Mouse (Mus musculus) mouse embryonic stem cell (cell line): ENCODE data around the gene Pnpla3.

Source experiments
- in situ Hi-C, 2 experiments: fragments of 300-500 bp; cut with MboI; formaldehyde crosslinking; loops; 1 replicate in 1 of 2; 3 replicates in 1 of 2; pipeline ENCODE4 v1.14.3; 2019 to 2020; ENCODE audit warnings: low sequenced_read_pairs in 2 of 2, low pct_unique_long_range_greater_than_20kb in 1 of 2, mixed read lengths in 1 of 2; ENCODE audit not compliant: unreplicated experiment in 1 of 2

The Pnpla3 gene

DNA sequence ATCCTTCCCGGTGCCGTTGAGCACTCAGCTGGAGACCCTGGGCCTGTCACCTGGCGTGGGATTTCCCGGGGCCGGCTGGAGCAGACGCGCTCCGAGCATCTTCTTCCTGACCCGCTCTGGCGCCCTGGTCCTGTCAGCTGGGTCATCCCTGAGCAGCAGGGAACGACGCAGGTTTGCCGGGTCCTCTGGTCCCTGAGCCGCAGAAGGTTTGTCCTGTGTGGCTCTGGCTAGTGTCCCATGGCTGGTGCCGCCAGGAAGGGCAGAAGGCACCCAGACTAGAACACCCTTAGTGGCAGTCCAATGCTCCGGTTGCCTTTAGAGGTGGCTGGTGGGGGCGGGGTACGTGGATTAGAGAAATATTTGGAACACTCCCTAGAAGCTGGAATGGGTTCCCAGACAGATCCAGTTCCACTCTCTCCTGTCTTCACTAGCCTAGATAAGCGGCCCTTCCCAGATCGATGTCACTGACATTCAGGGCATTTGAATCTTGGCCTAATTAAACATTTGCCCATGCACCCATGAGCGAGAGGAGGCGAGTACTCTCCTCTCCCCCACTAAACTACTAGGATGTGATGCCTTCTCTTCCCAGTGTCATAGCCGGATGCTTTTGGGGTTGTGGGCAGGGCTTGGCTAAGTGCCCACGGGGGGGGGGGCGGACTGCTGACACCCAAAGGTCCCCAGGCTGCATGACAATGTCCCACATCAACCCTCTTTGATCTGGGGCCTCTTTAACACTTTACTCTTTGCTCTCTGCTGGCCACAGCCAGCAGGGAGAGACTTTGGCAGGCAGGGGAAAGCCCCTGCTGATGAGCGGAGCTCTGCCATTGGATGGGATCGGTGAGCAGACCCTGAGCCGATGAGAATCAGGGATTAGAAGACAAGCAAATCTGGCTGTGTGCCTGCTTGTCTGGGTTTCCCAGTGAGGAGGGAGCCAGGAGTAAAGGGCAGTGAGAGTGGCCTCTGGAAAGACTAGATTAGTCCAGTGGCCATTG, 829 bp downstream of the Pnpla3 start:
- in situ Hi-C loops, result no loop called here

DNA sequence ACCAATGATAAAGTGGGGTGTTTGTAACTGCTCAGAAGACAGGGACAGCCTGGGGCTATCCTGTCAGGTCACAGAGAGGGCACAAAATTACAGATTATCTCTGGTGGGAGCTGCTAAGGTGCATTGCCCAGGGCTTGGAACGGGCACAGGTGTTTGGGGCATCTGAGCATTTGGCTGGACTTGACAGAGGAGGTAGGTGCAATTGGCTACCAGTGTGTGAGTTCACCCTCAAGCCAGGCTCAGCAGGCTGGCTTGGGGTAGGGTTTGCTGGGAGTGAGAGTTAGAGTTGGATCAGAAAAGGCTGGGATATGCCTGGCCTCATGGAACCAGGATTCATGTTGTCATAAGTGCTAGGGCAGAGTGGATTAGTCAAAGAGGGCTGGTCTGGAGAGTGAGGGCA, 1.9 kb downstream of the Pnpla3 start:
- in situ Hi-C loops, result no loop called here

DNA sequence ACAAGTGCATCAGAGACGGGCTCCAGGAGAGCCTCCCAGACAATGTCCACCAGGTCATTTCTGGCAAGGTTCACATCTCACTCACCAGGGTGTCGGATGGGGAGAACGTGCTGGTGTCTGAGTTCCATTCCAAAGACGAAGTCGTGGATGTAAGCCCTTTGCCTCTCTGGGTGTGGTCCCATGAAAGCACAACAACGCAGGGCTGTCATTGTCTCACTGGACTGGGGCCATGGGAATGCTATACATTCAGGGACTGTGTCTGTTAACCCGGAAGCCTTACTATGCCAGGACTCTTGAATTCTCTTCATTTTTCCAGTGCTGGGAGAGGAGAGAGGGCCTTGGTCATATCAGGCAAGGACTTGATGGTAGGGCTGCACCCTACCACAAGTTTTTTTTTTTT, 3.5 kb downstream of the Pnpla3 start:
- in situ Hi-C loops, result no loop called here

- in situ Hi-C loops, result no loop called here
These were observed 11.1 kb downstream of the Pnpla3 start for GRCm38 (mm10) chr15:84178733-84179132.

DNA sequence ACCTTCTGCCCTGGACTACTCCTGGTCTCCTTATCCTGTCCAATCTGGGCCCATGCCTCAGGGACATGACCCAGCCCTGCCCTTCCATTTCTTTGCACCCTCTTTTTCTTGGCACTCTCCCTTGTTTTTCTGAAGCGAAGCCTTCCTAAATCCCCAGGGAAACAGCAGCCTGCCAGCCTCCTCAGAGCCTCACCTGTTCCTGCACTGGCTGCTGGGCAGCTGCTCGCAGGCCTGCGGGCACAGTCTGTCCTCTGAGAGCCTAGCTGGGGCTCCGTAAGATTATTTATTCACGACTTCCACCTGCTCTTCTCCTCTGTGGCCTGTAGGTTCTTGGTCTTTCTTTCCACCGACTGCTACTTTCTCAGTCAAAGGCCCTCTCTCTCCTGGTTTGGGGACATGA, 14.4 kb downstream of the Pnpla3 start:
- in situ Hi-C loops, result no loop called here

DNA sequence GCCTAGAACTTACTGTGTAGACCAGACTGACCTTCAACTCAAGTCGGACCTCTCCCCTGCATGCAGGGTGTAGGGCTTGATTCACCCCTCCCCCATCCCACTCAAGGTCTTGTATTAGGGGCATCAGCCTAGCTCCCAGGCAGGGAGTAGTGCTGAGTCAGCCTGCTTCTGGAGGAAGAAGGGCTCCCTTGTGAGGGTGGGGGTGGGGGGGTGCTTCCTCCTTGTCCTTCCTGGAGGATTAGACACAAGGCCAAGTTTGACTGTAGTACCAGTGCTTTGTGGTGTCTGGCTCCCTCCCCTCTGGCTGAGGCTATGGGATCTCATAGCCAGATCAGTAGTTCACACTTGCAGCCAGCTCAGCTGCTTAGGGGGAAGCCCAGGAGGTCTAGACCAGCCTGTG, 16.3 kb downstream of the Pnpla3 start:
- in situ Hi-C loops, result no loop called here

GRCm38 (mm10) chr15:84186196-84186595, 18.6 kb downstream of the Pnpla3 start:
- in situ Hi-C loops, result no loop called here

DNA sequence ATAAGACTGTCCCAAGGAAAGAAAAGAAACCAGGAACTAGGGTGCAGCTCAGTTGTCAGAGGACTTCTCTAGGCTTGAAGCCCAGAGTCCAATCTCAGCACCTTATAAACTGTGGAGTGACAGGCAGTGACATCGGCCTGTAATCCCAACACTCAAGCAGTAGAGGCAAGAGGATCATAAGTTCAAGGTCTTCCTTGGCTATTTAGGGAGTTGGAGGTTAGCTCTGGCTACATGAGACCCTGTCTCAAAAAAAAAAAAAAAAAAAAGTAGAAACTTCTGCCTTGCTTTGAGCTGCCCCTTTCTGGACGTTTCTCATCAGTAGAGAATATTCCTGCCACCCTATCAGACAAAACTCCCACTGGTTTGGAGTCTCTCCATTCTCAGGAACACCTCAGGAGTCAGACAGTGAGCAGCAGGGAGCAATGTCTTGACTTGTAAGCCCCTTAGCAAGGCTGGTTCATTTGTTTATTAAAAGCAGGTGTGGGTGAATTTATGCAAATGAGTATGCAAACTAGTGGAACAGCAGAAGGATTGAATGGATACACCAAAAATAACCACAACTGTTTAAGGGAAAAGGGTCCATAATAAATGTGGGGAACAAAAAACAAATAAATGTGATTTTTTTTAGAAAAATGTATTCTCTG, 21.4 kb downstream of the Pnpla3 start:
- in situ Hi-C loops, result no loop called here

- in situ Hi-C loops, result no loop called here
These were observed 22.2 kb downstream of the Pnpla3 start for GRCm38 (mm10) chr15:84189881-84190280.

- in situ Hi-C loops, result no loop called here
These were observed 24.1 kb downstream of the Pnpla3 start for GRCm38 (mm10) chr15:84191724-84192057.

DNA sequence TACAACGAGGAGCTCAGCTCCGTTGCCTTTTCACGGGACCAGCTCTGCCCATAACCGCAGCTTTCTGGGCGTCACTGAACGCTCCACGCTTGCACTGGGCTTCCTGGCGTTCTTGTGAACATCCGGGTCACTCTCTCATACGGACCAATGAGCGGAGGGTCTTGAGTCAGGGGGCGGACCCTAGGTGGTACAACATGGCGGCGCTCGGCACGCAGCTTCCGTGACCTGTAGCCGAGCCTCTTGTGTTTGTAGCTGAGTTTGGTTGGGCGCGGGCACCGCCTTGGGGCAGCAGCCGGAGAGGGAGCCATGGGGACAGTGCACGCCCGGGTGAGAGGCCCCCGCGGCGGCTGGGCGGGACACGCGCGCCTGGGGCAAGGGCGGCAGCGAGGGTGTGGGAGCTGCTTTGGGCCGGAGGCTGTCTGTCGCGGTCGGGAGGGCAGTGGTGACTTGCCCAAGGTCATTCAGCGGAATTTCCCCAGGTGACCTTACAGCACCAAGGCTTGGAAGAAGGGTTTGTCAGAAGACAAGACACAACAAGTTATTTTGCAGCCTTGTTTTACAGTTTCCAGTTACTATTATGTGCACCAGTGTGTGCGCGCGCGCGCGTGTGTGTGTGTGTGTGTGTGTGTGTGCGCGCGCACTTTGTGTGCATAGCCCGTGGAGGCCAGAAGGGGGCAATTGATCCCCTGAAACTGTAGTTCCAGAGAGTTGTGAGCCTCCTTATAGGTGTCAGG, 24.6 kb downstream of the Pnpla3 start, which contains the start of gene Samm50:
Gene Samm50 (plus strand): TSS at position 184 of the 734 bp plus-strand sequence.
- in situ Hi-C loops, result no loop called here

DNA sequence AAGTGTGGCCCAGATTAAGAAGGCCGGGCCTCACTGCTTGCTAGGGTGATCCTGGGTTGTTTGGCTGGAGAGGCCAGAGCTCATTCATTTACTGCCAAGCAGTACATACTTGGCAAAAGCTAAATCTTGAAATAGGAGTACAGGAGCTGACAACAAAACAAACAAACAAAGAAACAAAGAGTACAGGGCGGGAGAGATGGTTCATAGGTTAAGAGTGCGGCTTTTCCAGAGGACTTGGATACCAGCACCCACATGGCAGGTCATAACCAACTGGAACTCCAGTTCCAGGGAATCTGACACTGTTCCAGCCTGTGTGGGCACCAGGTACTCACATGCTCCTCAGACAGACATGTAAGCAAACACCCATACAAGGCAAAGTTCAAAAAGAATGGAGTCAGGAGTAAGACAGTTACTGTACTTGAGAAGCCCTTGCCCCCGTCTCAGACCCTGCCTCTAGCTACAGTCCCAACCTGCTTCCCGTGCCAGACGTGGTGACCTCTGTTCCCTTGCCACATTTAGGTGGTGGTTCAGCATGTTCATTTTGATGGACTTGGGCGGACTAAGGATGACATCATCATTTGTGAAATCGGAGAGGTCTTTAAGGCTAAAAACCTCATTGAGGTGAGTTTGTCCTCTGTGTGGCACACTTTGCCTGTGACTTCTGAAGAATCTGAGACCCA, 29.0 kb downstream of the Pnpla3 start:
- in situ Hi-C loops, result no loop called here

DNA sequence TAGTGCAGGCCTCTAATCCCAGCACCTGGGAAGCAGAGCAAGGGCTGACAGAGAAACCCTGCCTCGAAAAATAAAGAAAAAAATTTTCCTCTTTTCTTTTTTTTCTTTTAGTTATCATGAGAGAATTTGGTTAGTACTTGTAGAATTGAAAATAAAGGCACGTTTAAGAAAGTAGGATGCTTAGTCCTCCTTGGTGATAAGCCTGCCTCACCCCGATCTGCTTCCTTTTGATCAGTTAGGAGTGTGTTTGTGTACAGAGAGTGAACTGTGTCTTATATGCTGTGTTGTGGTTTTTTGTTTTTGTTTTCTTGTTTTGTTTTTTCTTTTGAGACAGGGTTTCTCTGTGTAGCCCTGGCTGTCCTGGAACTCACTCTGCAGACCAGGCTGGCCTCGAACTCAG, 39.7 kb downstream of the Pnpla3 start:
- in situ Hi-C loops, result no loop called here

GRCm38 (mm10) chr15:84209517-84210412, 42.1 kb downstream of the Pnpla3 start:
- in situ Hi-C loops, result no loop called here

DNA sequence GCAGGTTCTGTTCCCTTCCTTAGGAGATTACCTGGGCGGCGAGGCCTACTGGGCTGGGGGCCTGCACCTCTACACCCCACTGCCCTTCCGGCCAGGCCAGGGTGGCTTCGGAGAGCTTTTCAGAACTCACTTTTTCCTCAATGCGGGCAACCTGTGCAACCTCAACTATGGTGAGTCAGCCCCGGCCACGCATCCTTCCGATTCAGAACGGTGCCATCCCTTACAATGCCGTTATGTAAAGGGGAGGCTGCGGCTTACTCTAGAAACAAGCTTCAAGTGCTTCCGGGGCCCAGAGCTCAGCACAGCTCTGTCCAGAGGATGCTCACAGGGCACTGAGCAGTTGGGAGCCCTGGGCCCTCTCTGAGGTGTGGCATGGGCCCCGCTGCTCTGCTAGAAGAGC, 42.8 kb downstream of the Pnpla3 start:
- in situ Hi-C loops, result no loop called here

DNA sequence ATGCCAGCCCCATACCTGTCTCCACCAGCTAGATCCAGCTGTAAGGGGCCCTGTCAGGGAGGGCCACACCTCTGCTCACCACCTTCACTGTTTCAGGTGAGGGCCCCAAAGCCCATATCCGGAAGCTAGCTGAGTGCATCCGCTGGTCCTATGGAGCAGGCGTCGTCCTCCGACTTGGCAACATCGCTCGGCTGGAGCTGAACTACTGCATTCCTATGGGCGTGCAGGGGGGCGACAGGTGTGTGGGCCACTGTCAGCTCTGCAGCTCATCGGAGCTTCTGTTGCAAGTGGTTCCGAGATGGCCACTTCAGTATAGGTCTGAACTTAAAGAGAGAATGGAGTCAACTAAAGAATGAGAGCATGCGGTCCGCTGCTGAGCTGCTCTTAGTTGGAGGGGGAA, 43.3 kb downstream of the Pnpla3 start:
- in situ Hi-C loops, result no loop called here

DNA sequence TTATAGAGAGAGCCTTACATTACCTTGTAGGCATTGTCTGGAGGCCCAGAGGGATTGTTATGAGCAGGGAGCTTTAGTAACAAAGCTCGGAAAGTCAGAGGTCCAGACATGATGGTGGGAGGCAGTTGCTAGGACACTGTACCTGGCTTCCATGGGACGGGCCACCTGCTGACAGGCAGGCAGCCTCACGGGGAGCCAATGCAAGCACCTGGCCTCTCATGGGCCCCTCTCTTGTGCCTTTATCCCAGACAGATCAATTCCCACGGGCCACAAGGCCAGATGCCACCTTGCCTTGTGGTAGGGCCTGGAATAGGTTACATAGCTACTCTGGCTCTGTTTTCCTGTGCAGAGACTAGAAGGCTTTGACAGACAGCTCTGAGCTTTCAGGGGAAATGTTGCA, 43.9 kb downstream of the Pnpla3 start:
- in situ Hi-C loops, result no loop called here
